Mouse (Mus musculus) left cerebral cortex, postnatal 25 days (tissue): ENCODE data around the gene Dolpp1. TPM values are rescaled to one million over a fixed set of nuclear protein-coding genes. Genes with fewer than 3 reads are reported as not detected.
A peak's percentile ranks its signal among the peaks of the same experiment; 100 is the strongest.

ENCODE experiments used
- DNase-seq, 2 experiments: peaks; one replicate each; pipeline ENCODE4 v3.0.0; 2022; ENCODE audit warnings: low spot score in 2 of 2, mixed read lengths in 1 of 2
- intact Hi-C: fragments of 180-260 bp; cut with DNase I; formaldehyde crosslinking; loops from one replicate; pipeline ENCODE4 v1.15.1; 2025
- total RNA-seq, 2 experiments: library from RNA; stranded (reverse); gene quantifications; 2 replicates each; pipeline ENCODE4 v1.2.3; 2021

Dolpp1 gene
- total RNA-seq, 2 experiments from 2014 or later: 27.5 to 29.2 TPM

GRCm38 (mm10) chr2:30372726-30373125, 19.3 kb upstream of the Dolpp1 start:
- intact Hi-C loops: no loop called here
- DNase-seq: no peak

DNA sequence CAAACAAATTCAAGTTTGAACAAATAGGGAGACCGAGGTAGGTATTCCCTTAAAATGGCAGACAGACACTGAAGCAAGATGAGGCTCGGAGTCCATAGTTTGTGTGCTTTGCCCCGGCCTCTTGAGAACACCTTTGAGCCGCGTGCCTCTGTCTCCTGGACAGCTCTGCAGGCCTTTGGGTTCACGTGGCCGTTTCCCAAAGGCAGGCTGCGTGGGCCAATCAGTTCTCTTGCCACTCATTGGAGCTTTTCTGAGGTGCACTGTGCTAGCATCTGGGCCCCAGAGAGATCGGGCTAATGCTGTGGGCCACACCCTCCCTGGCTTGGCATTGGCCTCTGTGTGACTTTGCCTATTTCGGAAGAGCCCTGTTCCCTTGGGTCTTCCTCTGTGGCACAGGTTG, 16.2 kb upstream of the Dolpp1 start:
- no peak for DNase-seq
- intact Hi-C loops: no loop called here

DNA sequence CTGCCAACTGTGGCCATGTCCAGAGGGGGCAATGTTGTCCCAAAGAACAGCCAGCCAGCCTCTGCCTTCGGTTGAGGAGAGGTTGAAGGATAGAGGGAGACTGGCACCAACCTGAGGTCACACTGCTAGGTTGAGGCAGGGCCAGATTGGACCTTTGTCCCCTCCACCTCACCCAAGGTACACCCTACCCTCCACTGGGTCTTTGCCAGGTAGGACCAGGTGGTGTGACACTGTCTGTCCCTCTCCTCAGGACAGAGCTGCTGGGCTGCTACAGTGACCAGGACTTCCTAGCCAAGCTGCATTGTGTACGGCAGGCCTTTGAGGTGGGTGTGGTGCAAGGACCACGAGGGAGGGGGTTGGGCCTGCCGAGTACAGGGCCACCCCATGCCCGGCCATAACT, 14.3 kb upstream of the Dolpp1 start:
- intact Hi-C loops: loop anchor here (2.0 kb wide), 1 partner anchor 13 kb away; the partner anchor contains the start of gene Miga2
- no peak for DNase-seq

- intact Hi-C loops: loop anchor here (2.0 kb wide), 1 partner anchor 15 kb away; the partner anchor contains the start of gene Miga2
- DNase-seq: no peak
Measured at GRCm38 (mm10) chr2:30379307-30379706, 12.7 kb upstream of the Dolpp1 start.

DNA sequence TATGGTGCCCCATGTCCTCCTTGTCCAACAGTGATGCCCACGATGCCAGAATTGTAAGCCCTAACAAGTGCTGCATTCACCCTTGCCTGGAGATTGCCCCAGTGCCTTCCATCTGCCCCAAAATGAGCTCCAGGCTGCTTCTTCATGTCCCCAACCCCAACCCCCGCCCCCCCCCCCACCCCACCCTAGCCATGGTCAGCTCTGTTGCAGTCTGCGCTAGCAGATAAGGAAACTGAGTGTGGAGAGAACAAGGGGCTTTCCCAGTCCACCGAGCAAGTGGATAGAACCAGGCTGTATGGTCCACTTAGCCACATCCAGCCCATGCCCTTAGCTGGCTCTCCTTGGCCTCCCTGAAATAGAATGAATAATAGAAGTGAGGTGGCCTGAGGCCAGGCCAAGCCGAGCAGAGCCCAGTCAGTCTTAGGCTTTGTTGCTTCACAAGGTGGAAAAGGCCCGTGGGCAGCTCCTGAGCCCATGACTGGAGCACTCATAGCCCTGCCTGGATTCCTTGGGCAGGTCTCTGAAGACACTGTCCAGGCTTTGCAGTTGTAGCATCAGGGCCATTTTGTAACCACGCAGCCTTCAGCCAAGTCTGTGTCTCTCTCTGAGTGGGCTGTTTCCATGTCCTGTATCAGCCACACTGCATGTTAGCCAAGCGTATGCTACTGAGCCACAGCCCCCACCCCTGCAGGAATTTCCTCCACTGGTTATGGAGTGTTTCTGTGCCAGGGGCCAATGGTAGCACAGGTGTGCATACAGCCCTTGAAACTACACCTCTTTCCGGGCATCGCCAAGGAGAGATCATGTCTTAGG, 11.3 kb upstream of the Dolpp1 start:
- DNase-seq: no peak
- intact Hi-C loops: no loop called here

DNA sequence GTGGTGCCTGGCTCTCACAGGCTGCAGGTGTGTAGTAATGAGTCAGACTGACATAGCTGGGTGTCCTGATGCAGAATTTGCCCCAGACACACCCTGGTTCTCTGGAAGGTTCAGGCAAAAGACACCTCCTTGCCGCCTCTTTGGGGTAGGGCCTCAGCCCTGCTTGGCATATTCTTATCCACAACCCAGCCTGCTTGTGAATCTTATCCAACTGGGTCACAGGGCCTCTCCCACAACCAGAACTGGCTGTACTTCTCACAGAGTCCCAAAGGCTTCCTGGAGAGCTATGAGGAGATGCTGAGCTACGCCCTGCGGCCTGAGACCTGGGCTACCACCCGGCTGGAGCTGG, 10.7 kb upstream of the Dolpp1 start:
- DNase-seq: no peak
- intact Hi-C loops: no loop called here

DNA sequence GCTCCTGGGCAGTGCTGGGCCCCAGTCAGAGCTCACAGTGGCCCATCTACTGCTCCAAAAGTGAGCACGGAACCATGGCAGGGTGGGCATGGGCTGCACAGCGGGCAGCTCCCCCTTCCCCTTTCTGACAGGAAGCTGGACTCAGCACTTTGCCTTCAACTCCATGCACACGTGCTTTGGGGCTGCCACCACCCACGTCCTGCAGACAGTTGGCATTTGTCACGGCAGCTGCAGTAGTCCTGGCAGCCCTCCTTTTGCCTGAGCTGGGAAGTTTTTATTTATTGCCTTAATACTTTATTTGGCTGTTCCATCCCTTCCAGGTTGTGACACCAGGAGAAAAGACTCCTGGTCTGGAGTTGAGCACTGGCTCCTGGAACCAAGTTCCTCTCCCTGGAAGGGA, 7.2 kb upstream of the Dolpp1 start:
- peak in 1 of 2 experiments; percentile 65 for DNase-seq
- intact Hi-C loops: no loop called here

GRCm38 (mm10) chr2:30385591-30385990, 6.5 kb upstream of the Dolpp1 start:
- no peak for DNase-seq
- intact Hi-C loops: no loop called here

DNA sequence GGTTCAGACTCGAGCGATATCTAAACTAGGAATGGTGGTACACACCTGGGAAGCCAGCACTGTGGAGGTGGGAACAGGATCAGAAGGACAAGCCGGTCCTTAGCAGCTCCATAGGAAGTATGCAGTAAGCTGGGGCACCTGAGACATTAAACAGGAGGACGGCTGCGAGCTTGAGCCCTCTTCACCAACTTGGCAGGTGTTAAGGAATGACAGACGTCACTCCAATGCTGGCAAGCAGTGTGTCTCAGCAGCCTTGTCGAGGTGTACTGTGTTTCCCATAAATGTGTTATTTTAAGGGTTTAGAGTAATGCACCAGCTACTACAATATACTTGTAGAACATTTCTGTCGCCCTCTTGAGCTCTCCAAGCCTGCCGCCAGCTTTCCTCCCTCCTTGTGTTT, 5.1 kb upstream of the Dolpp1 start:
- no peak for DNase-seq
- intact Hi-C loops: no loop called here

DNA sequence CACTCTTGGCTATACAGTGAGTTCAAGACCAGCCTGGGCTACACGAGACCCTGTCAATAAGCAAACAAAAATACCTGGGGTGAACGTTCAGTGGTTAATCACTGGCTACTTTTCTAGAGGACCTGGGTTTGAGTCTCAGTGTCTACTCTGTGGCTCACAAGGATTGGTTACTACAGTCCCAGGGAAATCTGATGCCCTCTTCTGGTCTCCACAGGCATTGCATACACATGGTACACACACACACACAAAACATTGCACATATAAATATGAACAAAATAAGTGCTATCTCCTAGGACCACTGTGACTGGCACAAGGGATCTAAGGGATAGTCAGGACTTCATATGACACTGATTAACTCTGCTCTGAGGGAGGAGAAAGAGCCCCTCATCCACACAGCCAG, 3.1 kb upstream of the Dolpp1 start:
- intact Hi-C loops: no loop called here
- DNase-seq: no peak

DNA sequence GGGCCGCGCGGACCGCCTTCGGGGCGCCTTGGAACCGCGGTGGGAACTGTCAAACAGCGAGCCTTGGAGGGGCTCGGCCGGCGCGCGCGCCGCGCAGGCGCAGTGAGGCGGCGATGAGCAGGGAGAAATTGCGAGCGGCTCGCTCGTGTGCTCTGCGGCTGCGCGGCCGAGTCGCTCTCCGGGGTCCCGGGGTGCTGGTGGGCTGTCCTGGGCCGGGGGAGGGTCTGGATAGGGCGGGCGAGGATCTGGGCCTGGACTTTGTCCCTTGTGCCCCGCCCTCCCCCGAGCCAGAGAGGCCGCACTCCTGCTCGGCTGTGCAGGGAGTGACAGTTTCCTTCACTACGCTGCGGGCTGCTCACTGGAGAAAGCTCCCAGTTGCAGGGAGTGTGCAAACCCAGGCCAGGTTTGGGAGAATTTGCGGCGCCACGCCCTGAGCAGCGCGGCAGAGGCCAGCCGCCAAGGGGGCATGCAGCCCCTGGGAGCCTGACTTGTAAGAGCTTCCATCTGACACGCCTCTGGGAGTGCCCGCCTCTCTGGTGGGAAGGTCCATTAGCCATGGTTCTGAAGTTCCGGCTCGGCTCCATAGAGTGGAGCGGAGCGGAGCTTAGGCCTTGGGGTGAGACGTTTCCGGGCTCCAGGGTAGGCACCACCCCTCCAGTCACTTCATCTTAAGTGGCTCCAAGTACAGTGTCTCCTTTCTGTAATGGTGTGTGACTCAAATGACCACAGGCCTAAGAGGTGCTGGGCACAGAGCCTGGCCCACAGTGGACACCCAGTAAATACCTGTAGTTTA, 719 bp downstream of the Dolpp1 start:
- peak; percentile 58 to 67 for DNase-seq
- intact Hi-C loops: loop anchor here (2.0 kb wide), 1 partner anchor 20 kb away; no protein-coding TSS in a partner anchor

- intact Hi-C loops: loop anchor here (2.0 kb wide), 1 partner anchor 19 kb away; no protein-coding TSS in a partner anchor
- no peak for DNase-seq
Measured at GRCm38 (mm10) chr2:30393370-30393656, 1.3 kb downstream of the Dolpp1 start.

- intact Hi-C loops: no loop called here
Measured at GRCm38 (mm10) chr2:30395757-30396156, 3.7 kb downstream of the Dolpp1 start.

DNA sequence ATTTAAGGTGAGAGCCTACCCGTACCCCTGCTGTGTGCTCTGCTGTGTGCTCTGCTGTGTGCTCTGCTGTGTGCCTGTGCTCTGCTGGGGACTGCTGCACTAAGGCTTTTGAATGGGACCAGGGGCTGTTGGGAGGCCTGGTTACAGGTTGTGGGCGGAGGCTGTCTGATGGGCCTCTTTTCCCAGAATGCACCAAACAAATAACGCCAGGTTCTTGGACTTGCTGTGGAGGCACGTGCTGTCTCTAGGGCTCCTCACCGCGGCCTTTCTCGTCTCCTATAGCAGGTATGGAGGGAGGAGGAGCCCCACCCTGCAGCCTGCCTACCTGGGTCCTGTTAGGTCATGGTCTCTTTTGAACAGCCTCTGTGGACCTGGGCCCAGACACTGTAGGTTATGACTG, 4.2 kb downstream of the Dolpp1 start:
- intact Hi-C loops: no loop called here
- DNase-seq: no peak

More at GRCm38 (mm10) chr2:30395757-30396156, 3.7 kb downstream of the Dolpp1 start:
- no peak for DNase-seq

DNA sequence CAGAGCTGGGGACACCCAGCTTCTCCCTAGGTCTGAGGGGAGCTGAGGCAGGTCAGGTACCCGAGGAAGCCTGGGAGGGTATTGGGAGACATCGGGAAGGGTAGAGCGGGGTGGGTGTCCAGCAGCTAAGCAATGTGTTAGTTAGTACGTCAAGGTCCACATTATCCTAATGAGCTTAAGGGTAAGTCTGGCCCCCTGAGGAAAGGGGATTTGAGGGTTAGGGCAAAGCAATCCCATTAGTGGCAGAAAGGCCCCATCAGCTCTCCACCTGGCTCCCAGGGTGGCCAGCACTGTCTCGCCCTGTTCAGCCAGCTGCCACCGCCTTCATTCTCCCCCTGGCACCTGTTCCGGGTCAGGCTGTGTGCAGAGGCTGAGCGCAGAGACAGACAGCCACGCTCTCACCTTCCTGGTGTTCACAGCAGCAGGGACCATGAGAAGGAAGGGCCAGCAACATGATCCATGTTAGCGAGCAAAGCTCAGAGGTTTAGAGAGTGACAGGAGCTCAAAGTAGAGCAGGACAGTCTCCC, 6.0 kb downstream of the Dolpp1 start:
- intact Hi-C loops: no loop called here
- DNase-seq: no peak

DNA sequence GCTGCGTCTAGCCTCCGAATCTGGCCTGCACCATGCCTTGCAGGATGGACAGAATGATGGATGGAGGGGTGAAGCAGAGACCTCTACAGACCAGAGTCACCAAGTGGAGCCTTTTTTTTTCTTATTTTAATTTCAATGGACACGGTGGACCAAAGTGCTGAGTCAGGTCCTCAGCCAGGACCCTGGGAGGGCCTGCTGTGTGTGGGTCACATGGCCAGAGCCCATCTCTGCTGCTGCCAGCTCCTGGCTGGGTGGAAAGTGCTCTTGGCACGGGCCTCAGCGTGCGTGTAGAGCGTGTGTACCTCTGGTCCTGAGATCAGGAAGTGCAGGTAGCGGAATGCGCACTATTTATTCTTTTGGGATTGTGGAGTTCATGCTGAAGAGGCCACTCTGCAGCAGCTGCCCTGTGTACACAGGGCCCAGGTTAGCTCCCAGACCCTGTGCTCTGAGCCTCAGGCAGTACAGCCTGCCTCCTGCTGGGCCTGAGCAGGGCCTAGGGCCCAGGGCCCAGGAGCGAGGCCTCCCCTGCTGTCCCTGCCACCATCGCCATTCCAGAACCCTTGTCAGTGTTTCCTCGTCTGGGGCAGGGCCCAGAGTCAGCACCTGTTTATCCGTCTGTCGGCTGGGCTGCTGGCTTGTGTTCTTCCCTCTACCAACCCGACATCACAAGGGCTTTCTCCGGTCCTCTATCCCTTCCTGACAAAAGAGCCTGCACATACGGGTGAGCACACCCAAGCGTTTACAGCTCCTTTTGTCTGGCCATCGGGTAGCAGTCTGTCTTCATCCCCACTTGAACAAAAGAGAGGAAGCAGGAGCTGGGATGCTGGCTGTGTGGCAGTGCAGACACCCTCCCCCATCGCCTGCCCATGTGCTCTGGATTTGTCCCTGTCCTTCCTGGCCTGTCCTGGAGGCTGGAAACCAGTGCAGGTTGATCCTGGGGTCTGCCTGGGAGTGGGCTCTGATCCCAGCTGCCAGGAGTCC, 7.4 kb downstream of the Dolpp1 start:
- DNase-seq: no peak
- intact Hi-C loops: no loop called here

DNA sequence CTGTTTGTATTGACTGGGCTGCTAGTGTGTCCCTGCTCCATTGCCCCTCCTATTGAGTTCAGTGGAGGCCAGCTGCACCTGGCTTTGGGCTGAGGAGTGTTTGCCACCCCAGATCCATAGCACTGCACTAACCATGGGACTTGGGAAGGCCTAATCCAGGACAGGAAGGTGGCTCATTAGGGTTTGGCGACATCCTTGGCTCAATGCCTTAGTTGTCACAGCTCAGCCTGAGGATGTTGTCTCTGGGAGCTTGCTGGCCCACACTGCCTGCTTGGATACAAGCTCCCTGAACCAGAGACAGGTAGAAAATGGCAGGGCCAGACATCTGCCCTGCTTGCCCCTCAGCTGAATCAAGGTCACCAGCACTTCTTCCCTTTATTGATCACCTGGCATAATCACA, 9.5 kb downstream of the Dolpp1 start:
- intact Hi-C loops: no loop called here
- no peak for DNase-seq

DNA sequence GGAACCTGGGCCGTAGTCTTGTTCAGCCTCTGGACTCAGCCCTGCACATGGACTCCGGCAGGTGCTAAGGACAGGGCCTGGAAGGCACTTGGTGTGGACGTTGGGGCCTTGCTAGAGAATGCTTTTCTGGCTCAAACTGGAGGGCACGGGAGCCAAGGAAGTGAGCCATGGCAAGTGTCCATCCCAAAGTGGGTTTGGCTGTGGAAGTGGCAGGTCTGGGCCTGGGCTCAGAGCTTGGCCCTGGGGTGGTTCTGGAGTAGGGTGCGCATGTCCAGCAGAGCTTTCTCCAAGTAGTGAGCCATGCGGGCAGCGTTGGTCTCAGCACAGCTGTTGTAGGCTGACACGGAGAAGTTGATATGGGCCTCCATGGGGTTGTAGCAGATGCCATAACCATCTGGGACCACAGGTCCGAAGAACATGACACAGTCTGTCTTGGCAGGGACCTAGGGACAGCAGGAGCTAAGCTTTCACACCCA, 10.3 kb downstream of the Dolpp1 start:
- intact Hi-C loops: no loop called here
- no peak for DNase-seq

DNA sequence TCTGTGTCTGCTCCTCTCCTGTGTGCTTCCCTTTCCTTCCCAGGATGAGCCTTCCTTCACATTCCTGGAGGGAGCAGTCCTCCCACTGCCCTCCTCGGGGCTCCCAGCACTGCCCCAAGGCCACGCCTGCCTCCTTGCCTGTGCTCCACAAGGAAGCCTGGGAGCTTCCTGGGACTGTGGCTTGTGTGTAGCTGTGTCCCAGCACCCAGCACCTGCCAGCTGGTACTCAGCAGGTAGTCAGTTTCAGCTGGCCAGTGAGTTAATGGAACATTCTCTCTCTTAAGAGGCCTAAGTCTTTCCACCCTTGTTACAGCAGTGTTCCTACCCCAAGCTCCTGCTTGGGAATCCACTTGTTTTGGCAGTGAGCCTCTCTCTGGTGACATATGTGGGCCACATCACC, 10.8 kb downstream of the Dolpp1 start:
- DNase-seq: no peak
- intact Hi-C loops: no loop called here

DNA sequence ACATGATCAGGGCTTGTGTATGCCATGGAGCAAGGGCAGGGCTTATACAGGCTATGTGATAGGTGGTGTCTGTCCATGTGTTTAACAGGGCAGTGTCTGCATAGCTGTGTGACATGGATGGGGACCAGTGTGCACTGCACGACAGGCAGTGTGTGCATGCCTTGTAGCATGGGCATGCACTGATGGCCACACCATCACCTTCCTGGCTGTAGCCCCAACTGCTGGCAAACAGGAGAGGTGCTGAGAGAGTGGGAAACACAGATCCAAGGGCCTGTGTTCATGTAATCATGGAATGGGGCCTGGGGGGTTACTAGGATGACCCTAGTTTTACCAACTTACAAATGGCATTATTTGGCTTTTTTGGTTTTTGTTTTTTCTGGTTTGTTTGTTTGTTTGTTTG, 11.8 kb downstream of the Dolpp1 start:
- DNase-seq: no peak
- intact Hi-C loops: no loop called here
